Mouse (Mus musculus): ENCODE data around the gene Ttll5. TPM values are rescaled to one million over a fixed set of nuclear protein-coding genes. Genes with fewer than 3 reads are reported as not detected.

Ttll5 gene
- total and polyA plus RNA-seq, 2 experiments from 2014 or later, result 10.4 to 15.9 TPM

GRCm38 (mm10) chr12:86071432-86071831, 247.0 kb downstream of the Ttll5 start:
- Histone ChIP-seq H3K4me3 (ENCODE audit: low read depth, low read length) (no peak overlapping the region), H3K9me3 (ENCODE audit: low read length) (no peaks in the 10 kb centered on the region), H3K36me3 (ENCODE audit: insufficient read depth, low read length) (no peaks in the 10 kb centered on the region), H3K9ac (replicated peaks; ENCODE audit: low read length, poor library complexity, severe bottlenecking) (no peak overlapping the region), H3K4me2 (ENCODE audit: low read depth, low read length, poor library complexity, severe bottlenecking) (no peak overlapping the region), H3K27me3 (ENCODE audit: insufficient read depth, low read length) (peaks cover 9% of the 10 kb centered on the region; the same call in 1 of the 2 replicates), H3K4me1 (ENCODE audit: insufficient read depth, low read length) (no peaks in the 10 kb centered on the region), H3K27ac (ENCODE audit: low read depth, low read length) (no peak overlapping the region)
- DNase-seq (ENCODE audit: low spot score) (peak; percentile 41), ATAC-seq (ENCODE audit: low FRiP score) (no peak)
- 64% methylated on average over 6 of the region's 6 CpGs for WGBS
- TF ChIP-seq CTCF (IDR thresholded peaks at IDR 0.05), result no peak

GRCm38 (mm10) chr12:86074681-86075080, 250.2 kb downstream of the Ttll5 start:
- H3K4me1 ChIP-seq (ENCODE audit: insufficient read depth, low read length), result peaks cover 7% of the 10 kb centered on the region; the same call in 1 of the 2 replicates
- no peak overlapping the region for H3K4me2 ChIP-seq (ENCODE audit: low read depth, low read length, poor library complexity, severe bottlenecking)
- H3K4me3 ChIP-seq (ENCODE audit: low read depth, low read length), result no peak overlapping the region
- no peaks in the 10 kb centered on the region for H3K9me3 ChIP-seq (ENCODE audit: low read length)
- ATAC-seq (ENCODE audit: low FRiP score) (no peak), DNase-seq (ENCODE audit: low spot score) (no peak)
- H3K27me3 ChIP-seq (ENCODE audit: insufficient read depth, low read length), result peaks cover 16% of the 10 kb centered on the region; the same call in 1 of the 2 replicates
- H3K27ac ChIP-seq (ENCODE audit: low read depth, low read length), result no peak overlapping the region
- no peak for TF ChIP-seq CTCF (IDR thresholded peaks at IDR 0.05)
- H3K9ac ChIP-seq (replicated peaks; ENCODE audit: low read length, poor library complexity, severe bottlenecking), result no peak overlapping the region
- 66% methylated on average over 12 of the region's 12 CpGs for WGBS
- no peaks in the 10 kb centered on the region for H3K36me3 ChIP-seq (ENCODE audit: insufficient read depth, low read length)

- H3K4me3 ChIP-seq (ENCODE audit: low read depth, low read length), result no peak overlapping the region
- 90% methylated on average over 6 of the region's 7 CpGs for WGBS
- DNase-seq (ENCODE audit: low spot score) (no peak), ATAC-seq (ENCODE audit: low FRiP score) (no peak)
- H3K9ac ChIP-seq (replicated peaks; ENCODE audit: low read length, poor library complexity, severe bottlenecking), result no peak overlapping the region
- H3K27me3 ChIP-seq (ENCODE audit: insufficient read depth, low read length), result peaks cover 16% of the 10 kb centered on the region; the same call in 1 of the 2 replicates
- no peaks in the 10 kb centered on the region for H3K36me3 ChIP-seq (ENCODE audit: insufficient read depth, low read length)
- no peak overlapping the region for H3K27ac ChIP-seq (ENCODE audit: low read depth, low read length)
- H3K4me2 ChIP-seq (ENCODE audit: low read depth, low read length, poor library complexity, severe bottlenecking), result no peak overlapping the region
- peaks cover 7% of the 10 kb centered on the region; the same call in 1 of the 2 replicates for H3K4me1 ChIP-seq (ENCODE audit: insufficient read depth, low read length)
- no peak for TF ChIP-seq CTCF (IDR thresholded peaks at IDR 0.05)
- H3K9me3 ChIP-seq (ENCODE audit: low read length), result no peaks in the 10 kb centered on the region
Observed at GRCm38 (mm10) chr12:86075358-86075757, 250.9 kb downstream of the Ttll5 start.

GRCm38 (mm10) chr12:86076321-86076901, 252.0 kb downstream of the Ttll5 start:
- 10% methylated on average over 13 of the region's 13 CpGs for WGBS
- peak; percentile 60 for TF ChIP-seq CTCF (IDR thresholded peaks at IDR 0.05)
- Histone ChIP-seq H3K36me3 (ENCODE audit: insufficient read depth, low read length) (no peaks in the 10 kb centered on the region), H3K27ac (ENCODE audit: low read depth, low read length) (no peak overlapping the region), H3K27me3 (ENCODE audit: insufficient read depth, low read length) (peaks cover 16% of the 10 kb centered on the region; the same call in 1 of the 2 replicates), H3K4me1 (ENCODE audit: insufficient read depth, low read length) (peaks cover 7% of the 10 kb centered on the region; the same call in 1 of the 2 replicates), H3K4me2 (ENCODE audit: low read depth, low read length, poor library complexity, severe bottlenecking) (peak overlapping the region; percentile 94), H3K9ac (replicated peaks; ENCODE audit: low read length, poor library complexity, severe bottlenecking) (no peak overlapping the region; the same call in 1 of the 2 replicates), H3K9me3 (ENCODE audit: low read length) (no peaks in the 10 kb centered on the region), H3K4me3 (ENCODE audit: low read depth, low read length) (no peak overlapping the region)
- DNase-seq (ENCODE audit: low spot score) (no peak), ATAC-seq (ENCODE audit: low FRiP score) (no peak)

- ATAC-seq (ENCODE audit: low FRiP score), result no peak
- H3K9me3 ChIP-seq (ENCODE audit: low read length), result no peaks in the 10 kb centered on the region
Observed at GRCm38 (mm10) chr12:86077322-86077721, 252.9 kb downstream of the Ttll5 start.

GRCm38 (mm10) chr12:86077736-86078135, 253.3 kb downstream of the Ttll5 start:
- ATAC-seq (ENCODE audit: low FRiP score), result no peak
- H3K27ac ChIP-seq (ENCODE audit: low read depth, low read length), result no peak overlapping the region
- 26% methylated on average over 11 of the region's 11 CpGs for WGBS

More at GRCm38 (mm10) chr12:86077322-86077721, 252.9 kb downstream of the Ttll5 start:
- no peak for TF ChIP-seq CTCF (IDR thresholded peaks at IDR 0.05)
- Histone ChIP-seq H3K9ac (replicated peaks; ENCODE audit: low read length, poor library complexity, severe bottlenecking) (0 out of 2 replicates have a peak overlapping the region, but pooled peaks have one; percentile 29), H3K27ac (ENCODE audit: low read depth, low read length) (no peak overlapping the region), H3K27me3 (ENCODE audit: insufficient read depth, low read length) (peaks cover 16% of the 10 kb centered on the region; the same call in 1 of the 2 replicates), H3K4me1 (ENCODE audit: insufficient read depth, low read length) (peaks cover 7% of the 10 kb centered on the region; the same call in 1 of the 2 replicates), H3K4me3 (ENCODE audit: low read depth, low read length) (peak overlapping the region; percentile 43; the same call in 1 of the 2 replicates), H3K36me3 (ENCODE audit: insufficient read depth, low read length) (no peaks in the 10 kb centered on the region), H3K4me2 (ENCODE audit: low read depth, low read length, poor library complexity, severe bottlenecking) (peak overlapping the region; percentile 94)
- WGBS, result 32% methylated on average over 8 of the region's 8 CpGs
- no peak for DNase-seq (ENCODE audit: low spot score)

More at GRCm38 (mm10) chr12:86077736-86078135, 253.3 kb downstream of the Ttll5 start:
- Histone ChIP-seq H3K4me3 (ENCODE audit: low read depth, low read length) (peak overlapping the region; percentile 43; the same call in 1 of the 2 replicates), H3K27me3 (ENCODE audit: insufficient read depth, low read length) (peaks cover 16% of the 10 kb centered on the region; the same call in 1 of the 2 replicates), H3K9ac (replicated peaks; ENCODE audit: low read length, poor library complexity, severe bottlenecking) (0 out of 2 replicates have a peak overlapping the region, but pooled peaks have one; percentile 29), H3K9me3 (ENCODE audit: low read length) (no peaks in the 10 kb centered on the region), H3K4me1 (ENCODE audit: insufficient read depth, low read length) (peaks cover 7% of the 10 kb centered on the region; the same call in 1 of the 2 replicates), H3K36me3 (ENCODE audit: insufficient read depth, low read length) (no peaks in the 10 kb centered on the region), H3K4me2 (ENCODE audit: low read depth, low read length, poor library complexity, severe bottlenecking) (peak overlapping the region; percentile 94)
- DNase-seq (ENCODE audit: low spot score), result no peak
- TF ChIP-seq CTCF (IDR thresholded peaks at IDR 0.05), result no peak

Data from midbrain, postnatal 0 days (tissue).